Mouse (Mus musculus) left cerebral cortex, postnatal 4 days (tissue): ENCODE data around the gene Rfng. TPM values are rescaled to one million over a fixed set of nuclear protein-coding genes. Genes with fewer than 3 reads are reported as not detected.

ENCODE experiments used
- total RNA-seq, 2 experiments: library from RNA; stranded (reverse); gene quantifications; 2 replicates each; pipeline ENCODE4 v1.2.3; 2021

Gene Rfng
- total RNA-seq, 2 experiments from 2014 or later: 82.1 to 87.1 TPM

Other genes with a start within 250 kb of the Rfng start
- 100 to 1,000 TPM; 105 to 113 TPM for gene Mcrip1, start 234.5 kb downstream of the Rfng start, total RNA-seq
- not detected for gene Ppp1r27, start 233.1 kb downstream of the Rfng start, total RNA-seq
- gene P4hb, start 211.0 kb downstream of the Rfng start, total RNA-seq: 100 to 1,000 TPM; 187 to 203 TPM
- 100 to 1,000 TPM; 351 to 368 TPM for gene Arhgdia, start 202.6 kb downstream of the Rfng start, total RNA-seq
- gene Alyref, start 185.8 kb downstream of the Rfng start, total RNA-seq: 100 to 1,000 TPM; 111 to 113 TPM
- gene Anapc11, start 185.8 kb downstream of the Rfng start, total RNA-seq: 100 to 1,000 TPM; 113 to 115 TPM
- 1 to 10 TPM in 1 of 2 experiments, not detected in 1; 1.4 TPM for gene Npb, start 175.7 kb downstream of the Rfng start, total RNA-seq
- 100 to 1,000 TPM; 144 to 168 TPM for gene Pcyt2, start 166.3 kb downstream of the Rfng start, total RNA-seq
- 10 to 100 TPM; 37.5 to 38.0 TPM for gene Sirt7, start 159.0 kb downstream of the Rfng start, total RNA-seq
- gene Mafg, start 150.6 kb downstream of the Rfng start, total RNA-seq: 10 to 100 TPM; 83.3 to 85.8 TPM
- gene Pycr1, start 140.4 kb downstream of the Rfng start, total RNA-seq: 1 to 10 TPM; 6.1 to 8.3 TPM
- gene Myadml2, start 136.0 kb downstream of the Rfng start, total RNA-seq: 1 to 10 TPM; 1.0 to 2.9 TPM
- gene Notum, start 123.0 kb downstream of the Rfng start, total RNA-seq: 1 to 10 TPM; 4.7 to 7.8 TPM
- 10 to 100 TPM; 79.1 TPM for gene Aspscr1, start 111.2 kb downstream of the Rfng start, total RNA-seq
- 10 to 100 TPM; 31.2 to 35.1 TPM for gene Cenpx, start 70.5 kb downstream of the Rfng start, total RNA-seq
- gene Lrrc45, start 70.3 kb downstream of the Rfng start, total RNA-seq: 10 to 100 TPM; 76.4 to 78.9 TPM
- gene Rac3, start 62.7 kb downstream of the Rfng start, total RNA-seq: 100 to 1,000 TPM; 505 to 551 TPM
- 1 to 10 TPM; 2.5 to 3.2 TPM for gene Dcxr, start 56.9 kb downstream of the Rfng start, total RNA-seq
- 1 to 10 TPM; 2.9 to 3.0 TPM for gene Cbr2, start 52.1 kb downstream of the Rfng start, total RNA-seq
- gene Hmga1b, start 21.4 kb downstream of the Rfng start, total RNA-seq: 10 to 100 TPM; 29.6 to 85.6 TPM
- 100 to 1,000 TPM; 142 to 154 TPM for gene Gps1, start 65 bp upstream of the Rfng start, total RNA-seq
- gene Dus1l, start 12.2 kb upstream of the Rfng start, total RNA-seq: 10 to 100 TPM; 40.2 to 45.5 TPM
- gene Fasn, start 40.3 kb upstream of the Rfng start, total RNA-seq: 100 to 1,000 TPM; 448 to 457 TPM
- 10 to 100 TPM; 11.7 to 13.7 TPM for gene Ccdc57, start 148.7 kb upstream of the Rfng start, total RNA-seq
- gene Slc16a3, start 164.3 kb upstream of the Rfng start, total RNA-seq: 1 to 10 TPM; 1.4 to 3.6 TPM
- gene Csnk1d, start 207.1 kb upstream of the Rfng start, total RNA-seq: 100 to 1,000 TPM; 137 to 141 TPM